Mouse (Mus musculus) spleen, postnatal 14 days (tissue): ENCODE data around the gene Anks1.
"Not testable (repeated sequence)": the region's sequence is repeated elsewhere in the genome, so short reads cannot be mapped to it uniquely, and the experiment has no call there.

ENCODE experiments used
- DNase-seq, 2 experiments: peaks; one replicate each; pipeline ENCODE4 v3.0.0; 2021 to 2022; ENCODE audit warnings: low spot score in 2 of 2

Gene Anks1

GRCm38 (mm10) chr17:27931826-27932225, 22.7 kb downstream of the Anks1 start:
- no peak for DNase-seq

- no peak for DNase-seq
Observed at GRCm38 (mm10) chr17:27934136-27934910, 25.2 kb downstream of the Anks1 start.

DNA sequence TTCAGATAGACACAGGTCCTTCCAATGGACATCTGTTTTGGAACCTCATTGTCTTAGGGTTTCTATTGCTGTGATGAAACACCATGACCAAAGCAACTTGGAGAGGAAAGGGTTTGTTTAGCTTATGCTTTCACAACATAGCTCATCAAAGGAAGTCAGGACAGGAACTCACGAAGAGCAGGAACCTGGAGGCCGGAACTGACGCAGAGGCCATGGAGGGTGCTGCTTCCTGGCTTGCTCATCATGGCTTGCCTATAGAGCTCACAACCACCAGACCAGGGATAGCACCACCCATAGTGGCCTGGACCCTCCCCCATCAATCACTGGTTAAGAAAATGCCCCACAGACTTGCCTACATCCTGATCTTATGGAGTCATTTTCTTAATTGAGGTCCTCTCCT, 26.0 kb downstream of the Anks1 start:
- no peak for DNase-seq

GRCm38 (mm10) chr17:27937054-27937615, 28.0 kb downstream of the Anks1 start:
- no peak for DNase-seq

GRCm38 (mm10) chr17:27938121-27938754, 29.1 kb downstream of the Anks1 start:
- no peak for DNase-seq

GRCm38 (mm10) chr17:27939028-27939427, 29.9 kb downstream of the Anks1 start:
- no peak for DNase-seq

DNA sequence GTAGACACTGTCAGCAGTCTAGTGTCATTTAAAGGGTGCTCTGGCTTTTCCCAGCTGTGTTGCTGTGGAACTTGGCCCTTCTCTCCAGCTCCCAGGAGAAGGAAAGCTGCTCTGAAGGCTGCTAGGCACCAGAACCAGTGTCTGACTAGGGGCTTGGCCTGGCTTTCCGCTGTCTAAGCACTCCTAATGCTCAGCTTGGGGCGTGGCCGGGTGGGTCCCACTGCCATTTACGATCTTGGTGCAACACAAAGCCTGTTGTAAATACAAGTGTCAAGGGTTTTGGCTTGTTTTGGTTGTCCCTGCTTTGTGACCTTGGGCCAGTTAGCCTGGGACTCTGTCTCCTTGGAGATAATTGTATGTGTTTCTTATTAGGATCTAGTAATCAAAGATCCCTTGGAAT, 31.2 kb downstream of the Anks1 start:
- DNase-seq = no peak

- DNase-seq = no peak
Observed at GRCm38 (mm10) chr17:27941178-27941577, 32.1 kb downstream of the Anks1 start.

DNA sequence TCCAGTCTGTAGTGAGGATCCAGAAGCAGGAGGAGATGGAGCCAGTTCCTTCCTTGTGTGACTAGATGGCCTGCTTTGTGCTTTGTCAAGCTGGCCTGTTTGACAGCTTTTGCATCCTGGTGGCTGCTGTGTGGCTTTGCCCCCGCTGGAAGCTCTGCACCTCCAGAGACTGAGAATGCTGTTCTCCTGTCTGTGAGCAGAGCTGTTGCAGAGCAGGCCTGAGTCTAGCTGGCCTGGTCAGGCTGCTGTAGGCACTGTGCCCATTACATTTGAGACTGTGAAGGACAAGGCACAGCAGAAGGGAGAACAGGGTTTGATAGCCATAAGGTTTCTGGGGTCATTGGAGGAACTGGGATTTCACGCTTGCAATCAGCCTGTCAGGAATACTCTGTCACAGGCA, 32.6 kb downstream of the Anks1 start:
- no peak for DNase-seq

DNA sequence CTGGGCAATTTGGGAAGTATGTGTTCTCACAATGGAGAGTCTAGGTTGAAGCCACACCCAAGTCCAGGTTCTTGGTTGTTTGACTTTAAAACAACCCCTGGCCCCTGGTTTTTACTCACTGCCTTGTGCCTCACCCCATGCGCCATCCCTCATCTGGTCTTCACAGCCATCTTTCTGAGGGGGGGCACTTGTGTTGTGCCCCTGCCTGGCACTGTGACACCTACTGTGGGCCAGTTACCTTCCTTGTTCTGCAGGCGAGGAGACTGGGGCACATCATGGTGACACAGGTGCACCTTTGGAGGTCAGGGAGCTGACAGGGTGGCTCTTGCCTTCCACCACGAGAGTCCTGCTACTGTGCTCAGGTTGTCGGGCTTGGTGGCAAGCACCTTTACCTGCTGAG, 33.0 kb downstream of the Anks1 start:
- no peak for DNase-seq

- DNase-seq = no peak
Observed at GRCm38 (mm10) chr17:27945546-27946216, 36.6 kb downstream of the Anks1 start.

DNA sequence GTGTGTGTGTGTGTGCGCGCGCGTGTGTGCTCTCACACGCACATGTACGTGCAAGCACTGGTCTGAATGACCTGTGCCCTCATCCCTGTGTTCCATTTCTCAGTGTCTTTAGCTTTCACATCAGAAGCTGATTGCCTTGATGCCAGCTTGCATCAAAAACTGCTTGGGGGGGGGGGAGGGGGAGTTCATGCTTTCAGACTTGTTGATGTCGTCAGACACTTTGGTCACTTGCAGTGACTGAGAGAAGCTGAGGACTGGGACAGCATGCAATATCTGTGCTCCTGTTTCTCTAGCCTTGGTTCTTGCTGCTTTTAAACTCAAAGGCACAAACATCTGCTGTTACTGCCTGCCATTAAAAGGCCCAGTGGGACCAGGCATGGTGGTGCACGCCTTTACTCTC, 37.3 kb downstream of the Anks1 start:
- no peak for DNase-seq

DNA sequence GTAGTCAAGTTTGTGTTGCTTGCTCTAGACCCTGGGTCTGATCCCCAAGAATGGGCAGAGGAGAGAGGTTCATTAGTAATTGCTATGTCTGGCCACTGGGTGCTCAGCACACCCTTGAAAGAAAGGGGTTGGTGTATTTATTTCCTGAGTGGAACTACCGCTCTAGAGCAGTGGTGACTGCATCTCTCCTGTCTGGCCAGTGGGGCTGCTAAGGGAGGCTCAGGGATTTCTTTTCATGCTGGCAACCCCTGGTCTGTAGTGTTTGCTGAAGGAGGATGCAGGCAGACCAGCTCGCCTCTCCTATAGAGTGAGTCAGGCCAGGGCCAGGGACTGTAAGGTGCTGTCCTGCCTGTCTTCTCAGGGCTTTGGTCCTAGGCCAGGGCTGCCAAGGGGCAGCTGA, 38.0 kb downstream of the Anks1 start:
- no peak for DNase-seq

DNA sequence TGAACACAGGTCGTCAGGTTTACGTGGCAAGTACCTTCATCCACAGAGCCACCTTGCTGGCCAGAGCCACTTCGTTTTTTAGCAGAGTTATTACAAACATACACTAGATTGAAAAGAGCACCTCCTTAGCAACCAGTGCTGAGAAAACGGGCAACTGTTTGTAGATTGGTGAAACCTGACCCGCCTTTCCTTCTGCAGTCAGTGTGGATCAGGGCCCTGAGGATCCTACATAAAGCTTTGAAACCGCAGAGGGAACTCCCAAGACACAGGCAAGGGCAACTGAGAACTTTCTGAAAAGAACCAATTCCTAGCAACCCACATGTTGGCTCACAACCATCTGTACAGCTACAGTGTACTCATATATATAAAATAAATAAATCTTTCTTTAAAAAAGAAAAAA, 44.0 kb downstream of the Anks1 start:
- no peak for DNase-seq

DNA sequence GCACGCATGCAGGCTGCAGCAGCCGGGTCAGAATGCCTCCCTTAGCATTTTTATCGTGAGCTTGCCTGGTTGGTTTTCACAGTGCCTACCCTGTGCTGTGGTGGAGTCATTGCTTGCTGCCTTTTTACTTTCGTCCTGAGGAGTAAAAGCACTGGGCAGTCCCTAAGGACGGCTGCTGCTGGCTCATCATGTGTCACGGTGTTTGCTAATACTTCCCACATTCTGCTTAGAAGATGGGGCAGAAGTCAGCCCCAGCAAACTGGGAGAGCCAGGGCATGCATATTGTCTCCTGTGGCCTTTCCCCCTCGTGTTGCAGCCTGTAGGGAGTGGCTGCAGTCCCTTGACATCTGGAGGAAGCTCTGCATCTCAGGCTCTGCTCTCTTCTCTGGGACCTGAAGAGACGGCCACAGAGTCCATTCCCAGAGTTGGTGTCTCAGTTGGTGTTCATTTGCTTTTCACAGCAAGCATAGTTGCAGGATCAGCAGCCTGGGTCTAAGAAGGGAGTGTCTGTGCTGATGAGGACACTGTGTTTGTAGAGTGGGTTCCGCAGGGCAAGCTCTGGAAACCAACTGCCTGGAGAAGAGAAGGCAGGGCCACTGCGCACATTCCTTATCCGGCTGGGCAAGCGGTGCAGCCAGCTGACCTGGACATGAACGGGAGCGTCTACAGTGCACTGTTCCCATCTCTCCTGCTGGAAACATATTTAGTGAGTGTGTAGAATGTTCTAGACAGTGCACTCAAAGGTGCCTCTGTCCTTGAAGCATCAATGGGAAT, 45.7 kb downstream of the Anks1 start:
- DNase-seq = no peak

DNA sequence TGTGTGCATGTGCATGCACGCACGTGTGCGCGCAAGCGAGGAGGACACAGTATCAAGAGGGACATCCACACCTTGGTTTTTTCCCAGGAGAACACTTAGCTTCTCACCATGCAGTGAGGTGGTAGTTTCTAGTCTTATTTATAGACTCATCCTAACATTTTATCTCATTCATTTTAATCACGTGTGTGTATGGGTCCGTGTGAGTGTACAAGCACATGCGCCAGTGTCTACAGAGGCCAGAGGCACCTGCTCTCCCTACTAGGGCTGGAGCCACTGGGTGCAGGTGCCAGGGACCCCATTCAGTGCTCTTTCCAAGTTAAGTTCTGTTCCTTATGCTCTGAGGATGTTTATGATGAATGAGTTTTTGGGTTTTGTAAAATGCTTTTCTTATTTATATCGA, 48.5 kb downstream of the Anks1 start:
- DNase-seq = no peak

DNA sequence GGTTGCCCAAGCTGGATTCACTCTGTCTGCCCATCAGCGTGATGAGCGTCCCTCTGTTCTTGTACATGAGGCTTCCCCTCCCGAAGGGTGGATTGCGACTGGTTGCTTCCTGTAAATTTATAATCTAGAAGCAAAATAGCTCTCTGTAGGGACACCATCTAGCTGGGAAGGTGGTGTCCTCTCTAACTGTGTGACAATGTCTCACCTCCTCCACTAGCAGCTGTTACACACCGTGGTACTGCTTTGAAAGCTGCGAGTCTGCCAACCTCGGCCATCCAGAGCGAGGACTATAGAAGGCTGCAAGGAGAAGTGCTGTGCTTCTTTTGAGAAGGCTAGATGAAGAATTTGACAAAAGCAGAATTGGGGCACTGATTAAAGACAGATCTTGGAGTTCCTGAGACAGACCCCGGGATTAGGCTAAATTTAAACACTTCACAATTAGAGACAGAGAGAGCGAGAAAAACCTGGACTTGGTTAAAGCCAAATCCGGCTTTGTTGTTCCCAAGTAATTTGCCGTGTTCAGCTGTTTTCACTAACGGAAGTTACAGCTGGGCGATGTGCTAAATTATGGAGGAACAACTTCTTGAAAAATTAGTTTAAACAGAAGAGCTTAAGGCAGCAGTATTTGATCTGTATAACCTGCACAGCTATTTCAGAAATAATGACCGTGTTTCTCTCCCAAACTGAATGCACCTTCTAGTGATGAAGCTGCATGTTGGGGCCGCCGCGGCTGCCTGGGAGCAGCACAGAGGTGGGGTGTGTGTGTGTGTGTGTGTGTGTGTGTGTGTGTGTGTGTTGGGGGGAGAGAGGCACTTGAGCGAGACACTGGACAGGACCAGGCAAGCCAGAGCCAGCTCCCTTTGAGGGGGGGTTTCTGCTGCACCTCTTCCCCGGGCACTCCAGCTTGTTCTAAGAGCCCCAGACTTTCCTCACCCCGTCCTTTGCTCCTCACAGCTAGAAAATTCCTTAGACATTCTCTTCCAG, 51.3 kb downstream of the Anks1 start:
- no peak for DNase-seq

DNA sequence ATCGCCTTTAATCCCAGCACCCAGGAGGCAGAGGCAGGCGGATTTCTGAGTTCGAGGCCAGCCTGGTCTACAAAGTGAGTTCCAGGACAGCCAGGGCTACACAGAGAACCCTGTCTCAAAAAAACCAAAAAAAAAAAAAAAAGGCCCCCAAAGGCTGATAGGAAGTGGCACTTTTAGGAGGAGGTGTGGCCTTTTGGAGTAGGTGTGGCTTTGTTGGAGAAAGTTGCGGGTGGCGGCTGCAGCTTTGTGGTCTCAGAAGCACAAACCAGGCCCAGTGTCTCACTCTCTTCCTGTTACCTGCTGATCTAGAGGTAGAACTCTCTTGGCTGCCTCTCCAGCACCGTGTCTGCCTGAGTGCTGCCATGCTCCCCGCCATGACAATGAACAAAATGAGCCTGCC, 54.0 kb downstream of the Anks1 start:
- DNase-seq = not testable (repeated sequence)

- no peak for DNase-seq
Observed at GRCm38 (mm10) chr17:27964607-27965006, 55.5 kb downstream of the Anks1 start.

GRCm38 (mm10) chr17:27965292-27965691, 56.2 kb downstream of the Anks1 start:
- DNase-seq = no peak

DNA sequence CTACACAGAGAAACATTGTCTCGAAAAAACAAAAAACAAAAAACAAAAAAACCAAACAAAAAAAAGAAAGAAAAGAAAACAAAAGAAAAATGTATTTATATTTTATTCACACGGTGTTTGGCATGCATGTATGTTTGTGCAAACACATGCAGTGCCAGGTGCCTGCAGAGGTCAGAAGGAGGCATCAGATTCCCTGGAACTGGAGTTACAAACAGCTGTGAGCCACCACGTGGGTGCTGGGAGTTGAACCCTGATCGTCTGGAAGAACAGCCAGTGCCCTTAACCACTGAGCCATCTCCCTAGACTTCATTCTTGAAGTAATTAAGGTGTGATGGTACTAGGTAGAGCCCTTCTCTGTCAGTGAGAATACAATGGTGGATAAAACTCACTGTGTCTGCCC, 57.0 kb downstream of the Anks1 start:
- no peak for DNase-seq
